Mouse (Mus musculus) C2C12 (cell line): ENCODE measurements at regions not wholly inside any gene's neighbourhood (a gene's known extent, or its start where the extent isn't known, plus 50 kb on each side); places are given as distances from the start of the nearest gene placed in this dataset.

Source experiments
- CEBPB ChIP-seq: IDR thresholded peaks from one replicate; pipeline ENCODE4 v1.6.1; 2011; ENCODE audit warnings: low read depth, mild to moderate bottlenecking, control low read depth, moderate library complexity
- CTCF ChIP-seq: IDR thresholded peaks from one replicate; pipeline ENCODE4 v1.5.1; 2011; ENCODE audit not compliant: control insufficient read depth, insufficient read depth, insufficient read length
- FOSL1 ChIP-seq: IDR thresholded peaks from one replicate; pipeline ENCODE4 v1.8.0; 2011; ENCODE audit warnings: mild to moderate bottlenecking, low read length; ENCODE audit not compliant: poor library complexity, insufficient read depth, severe bottlenecking
- MAX ChIP-seq: IDR thresholded peaks from one replicate; pipeline ENCODE4 v1.6.1; 2011; ENCODE audit warnings: mild to moderate bottlenecking, control low read depth
- MYOD1 ChIP-seq: IDR thresholded peaks from one replicate; pipeline ENCODE4 v1.6.1; 2011; ENCODE audit warnings: low read depth; ENCODE audit not compliant: control insufficient read depth, insufficient read length
- MYOG ChIP-seq: IDR thresholded peaks from one replicate; pipeline ENCODE4 v1.6.1; 2011; ENCODE audit not compliant: control insufficient read depth, insufficient read length; ENCODE audit errors: extremely low read depth
- USF1 ChIP-seq: IDR thresholded peaks from one replicate; pipeline ENCODE4 v1.6.1; 2011; ENCODE audit warnings: low read depth, mild to moderate bottlenecking, control low read depth, moderate library complexity

GRCm38 (mm10) chr5:74922881-74923280 lies 121.7 kb downstream of the Chic2 start:
- no peak for TF ChIP-seq CTCF
- no peak for TF ChIP-seq MAX
- no peak for TF ChIP-seq MYOG
- no peak for TF ChIP-seq USF1
- no peak for TF ChIP-seq CEBPB
- no peak for TF ChIP-seq MYOD1
- no peak for TF ChIP-seq FOSL1
